Mouse (Mus musculus) limb, embryonic 10.5 days (tissue): ENCODE measurements around the gene Tmbim4. TPM values are rescaled to one million over a fixed set of nuclear protein-coding genes. Genes with fewer than 3 reads are reported as not detected.

Experiments
- DNase-seq: peaks from one replicate; pipeline ENCODE4 v3.0.0-alpha.2; 2017; ENCODE audit warnings: low spot score
- H3K27ac ChIP-seq: fragments of 300-500 bp; sonication (generic); 2 replicates; pipeline ENCODE4 v1.5.1; 2016; ENCODE audit warnings: mild to moderate bottlenecking
- H3K27me3 ChIP-seq: fragments of 300-500 bp; sonication (generic); 2 replicates; pipeline ENCODE4 v1.6.1; 2016; ENCODE audit warnings: low read depth, mild to moderate bottlenecking; ENCODE audit not compliant: poor library complexity, severe bottlenecking
- H3K36me3 ChIP-seq: fragments of 300-500 bp; sonication (generic); 2 replicates; pipeline ENCODE4 v1.6.1; 2016; ENCODE audit warnings: mild to moderate bottlenecking, moderate library complexity
- H3K4me1 ChIP-seq: fragments of 300-500 bp; sonication (generic); 2 replicates; pipeline ENCODE4 v1.6.1; 2016
- H3K4me3 ChIP-seq: fragments of 300-500 bp; sonication (generic); 2 replicates; pipeline ENCODE4 v1.5.1; 2016; ENCODE audit warnings: mild to moderate bottlenecking, moderate library complexity
- H3K9me3 ChIP-seq: fragments of 300-500 bp; sonication (generic); replicated peaks from 2 replicates; pipeline ENCODE4 v1.6.1; 2016; ENCODE audit warnings: mild to moderate bottlenecking
- WGBS: fragments of 180-500 bp; shearing (Covaris S2); methylation state at CpG from one replicate; pipeline ENCODE4 v1.1.7; 2016; 5-methylcytosine and 5-hydroxymethylcytosine counted together
- polyA plus RNA-seq: library from polyadenylated mRNA; unstranded; fragments of >200 nt; fragmentation: Nextera tagmentation; extraction: Ambion mirVana; gene quantifications from 2 replicates; pipeline ENCODE4 v1.2.1, GENCODE M21; 2016

Gene Tmbim4
- polyA plus RNA-seq, 1 experiment from 2014 or later: 74.3 TPM

GRCm38 (mm10) chr10:120269946-120270345, 68.6 kb downstream of the Tmbim4 start:
- Histone ChIP-seq H3K27ac (no peak overlapping the region; the same call in 1 of the 2 replicates), H3K36me3 (no peaks in the 10 kb centered on the region), H3K4me1 (peaks cover 52% of the 10 kb centered on the region), H3K4me3 (no peak overlapping the region), H3K27me3 (no peaks in the 10 kb centered on the region), H3K9me3 (no peaks in the 10 kb centered on the region)
- DNase-seq: no peak
- WGBS: 95% methylated on average over 13 of the region's 13 CpGs

GRCm38 (mm10) chr10:120270777-120271176, 69.4 kb downstream of the Tmbim4 start:
- H3K9me3 ChIP-seq: no peaks in the 10 kb centered on the region
- H3K27me3 ChIP-seq: no peaks in the 10 kb centered on the region
- DNase-seq: no peak
- H3K4me3 ChIP-seq: no peak overlapping the region
- peak overlapping the region; percentile 82; the same call in 1 of the 2 replicates for H3K27ac ChIP-seq
- WGBS: 75% methylated on average over 4 of the region's 4 CpGs
- H3K36me3 ChIP-seq: no peaks in the 10 kb centered on the region
- H3K4me1 ChIP-seq: peaks cover 61% of the 10 kb centered on the region

- Histone ChIP-seq H3K36me3 (no peaks in the 10 kb centered on the region), H3K27me3 (no peaks in the 10 kb centered on the region), H3K27ac (peak overlapping the region; percentile 82), H3K4me1 (peaks cover 66% of the 10 kb centered on the region), H3K9me3 (no peaks in the 10 kb centered on the region), H3K4me3 (no peak overlapping the region)
- no peak for DNase-seq
- WGBS: 68% methylated on average over 6 of the region's 6 CpGs
Observed at GRCm38 (mm10) chr10:120271318-120271717, 69.9 kb downstream of the Tmbim4 start.

- WGBS: 27% methylated on average over 11 of the region's 11 CpGs
- H3K9me3 ChIP-seq: no peaks in the 10 kb centered on the region
- H3K4me3 ChIP-seq: peak overlapping the region; percentile 28
- no peaks in the 10 kb centered on the region for H3K27me3 ChIP-seq
- no peak for DNase-seq
- H3K36me3 ChIP-seq: no peaks in the 10 kb centered on the region
- peak overlapping the region; percentile 82 for H3K27ac ChIP-seq
- H3K4me1 ChIP-seq: peaks cover 72% of the 10 kb centered on the region
Observed at GRCm38 (mm10) chr10:120271879-120272269, 70.5 kb downstream of the Tmbim4 start.

GRCm38 (mm10) chr10:120272270-120272883, 71.0 kb downstream of the Tmbim4 start:
- DNase-seq: peak; percentile 60
- WGBS: 22% methylated on average over 19 of the region's 19 CpGs
- no peaks in the 10 kb centered on the region for H3K27me3 ChIP-seq
- peak overlapping the region; percentile 28 for H3K4me3 ChIP-seq
- peak overlapping the region; percentile 82 for H3K27ac ChIP-seq
- H3K36me3 ChIP-seq: no peaks in the 10 kb centered on the region
- H3K4me1 ChIP-seq: peaks cover 77% of the 10 kb centered on the region
- no peaks in the 10 kb centered on the region for H3K9me3 ChIP-seq

- peaks cover 77% of the 10 kb centered on the region for H3K4me1 ChIP-seq
- peak overlapping the region; percentile 82 for H3K27ac ChIP-seq
- no peak overlapping the region for H3K4me3 ChIP-seq
Observed at GRCm38 (mm10) chr10:120273335-120273734, 71.9 kb downstream of the Tmbim4 start.

More at GRCm38 (mm10) chr10:120273335-120273734, 71.9 kb downstream of the Tmbim4 start:
- WGBS: 54% methylated on average over 7 of the region's 7 CpGs
- Histone ChIP-seq H3K9me3 (no peaks in the 10 kb centered on the region), H3K36me3 (no peaks in the 10 kb centered on the region), H3K27me3 (no peaks in the 10 kb centered on the region)
- DNase-seq: no peak

Other genes starting within 250 kb of the Tmbim4 start
- 4.9 and 6.2 TPM in 2 replicates for gene Helb, start 88.6 kb upstream of the Tmbim4 start, polyA plus RNA-seq
- 0.55 and 0.78 TPM in 2 replicates for gene Irak3, start 540 bp downstream of the Tmbim4 start, polyA plus RNA-seq
- 61.6 and 70.2 TPM in 2 replicates for gene Llph, start 25.5 kb downstream of the Tmbim4 start, polyA plus RNA-seq